Mouse (Mus musculus): ENCODE measurements at regions not wholly inside any gene's neighbourhood (a gene's known extent, or its start where the extent isn't known, plus 50 kb on each side); places are given as distances from the start of the nearest gene placed in this dataset.

GRCm38 (mm10) chr13:111981103-111981502 is 172.3 kb upstream of the Map3k1 start:
- Histone ChIP-seq H3K9me3 (ENCODE audit: control insufficient read depth, low read length) (no peaks in the 10 kb centered on the region), H3K36me3 (ENCODE audit: control insufficient read depth, insufficient read depth, low read length) (no peaks in the 10 kb centered on the region), H3K4me3 (ENCODE audit: low read depth, low read length) (no peak overlapping the region), H3K27ac (ENCODE audit: low read depth, low read length) (no peak overlapping the region), H3K4me2 (ENCODE audit: low read depth, low read length, severe bottlenecking) (no peak overlapping the region), H3K27me3 (ENCODE audit: control insufficient read depth, insufficient read depth, low read length) (no peaks in the 10 kb centered on the region), H3K9ac (ENCODE audit: low read length) (no peak overlapping the region), H3K4me1 (replicated peaks; ENCODE audit: control insufficient read depth, insufficient read depth, low read length) (peaks cover 13% of the 10 kb centered on the region)
- ATAC-seq (replicated peaks; ENCODE audit: low FRiP score) (no peak), DNase-seq (ENCODE audit: low spot score) (no peak)
- 92% methylated on average over 2 of the region's 2 CpGs for WGBS

DNA sequence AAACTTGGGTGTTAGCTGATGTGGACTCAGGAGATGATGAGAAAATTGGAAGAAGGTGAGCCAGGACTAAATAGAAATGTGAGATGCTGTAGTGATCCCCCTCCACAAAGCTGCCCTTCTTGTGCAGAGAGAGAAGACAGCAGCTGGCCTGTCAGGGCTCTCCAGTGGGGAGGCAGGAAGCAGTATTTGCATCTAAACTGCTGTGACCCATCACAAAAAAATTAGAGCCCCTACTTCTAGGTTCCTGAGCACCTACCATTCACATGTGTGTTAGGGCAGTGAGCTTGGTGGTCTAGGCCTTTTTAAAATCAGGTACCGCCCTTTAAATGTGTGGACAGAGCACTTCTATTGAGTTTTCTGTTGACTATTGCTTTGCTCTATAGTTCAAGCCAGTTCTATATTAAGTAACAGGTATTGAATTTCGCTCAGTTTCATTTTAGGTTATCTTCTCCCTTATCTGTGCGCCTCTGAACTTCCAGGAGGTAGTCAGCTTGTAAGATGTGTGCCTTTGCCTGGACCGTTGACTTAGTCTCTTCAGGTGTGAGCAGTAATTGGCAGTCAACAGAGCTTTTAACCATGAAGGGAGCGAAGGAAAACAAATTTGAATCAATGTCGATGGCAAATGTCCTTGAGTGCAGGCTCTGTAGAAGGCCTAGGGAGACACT is 174.1 kb upstream of the Map3k1 start:
- H3K27me3 ChIP-seq (ENCODE audit: control insufficient read depth, insufficient read depth, low read length) = no peaks in the 10 kb centered on the region
- H3K9ac ChIP-seq (ENCODE audit: low read length) = no peak overlapping the region
- no peak overlapping the region for H3K4me3 ChIP-seq (ENCODE audit: low read depth, low read length)
- H3K4me1 ChIP-seq (replicated peaks; ENCODE audit: control insufficient read depth, insufficient read depth, low read length) = peaks cover 13% of the 10 kb centered on the region
- no peak overlapping the region for H3K4me2 ChIP-seq (ENCODE audit: low read depth, low read length, severe bottlenecking)
- ATAC-seq (replicated peaks; ENCODE audit: low FRiP score) (no peak), DNase-seq (ENCODE audit: low spot score) (no peak)
- 91% methylated on average over 6 of the region's 6 CpGs for WGBS
- no peaks in the 10 kb centered on the region for H3K9me3 ChIP-seq (ENCODE audit: control insufficient read depth, low read length)
- H3K36me3 ChIP-seq (ENCODE audit: control insufficient read depth, insufficient read depth, low read length) = no peaks in the 10 kb centered on the region
- H3K27ac ChIP-seq (ENCODE audit: low read depth, low read length) = no peak overlapping the region

DNA sequence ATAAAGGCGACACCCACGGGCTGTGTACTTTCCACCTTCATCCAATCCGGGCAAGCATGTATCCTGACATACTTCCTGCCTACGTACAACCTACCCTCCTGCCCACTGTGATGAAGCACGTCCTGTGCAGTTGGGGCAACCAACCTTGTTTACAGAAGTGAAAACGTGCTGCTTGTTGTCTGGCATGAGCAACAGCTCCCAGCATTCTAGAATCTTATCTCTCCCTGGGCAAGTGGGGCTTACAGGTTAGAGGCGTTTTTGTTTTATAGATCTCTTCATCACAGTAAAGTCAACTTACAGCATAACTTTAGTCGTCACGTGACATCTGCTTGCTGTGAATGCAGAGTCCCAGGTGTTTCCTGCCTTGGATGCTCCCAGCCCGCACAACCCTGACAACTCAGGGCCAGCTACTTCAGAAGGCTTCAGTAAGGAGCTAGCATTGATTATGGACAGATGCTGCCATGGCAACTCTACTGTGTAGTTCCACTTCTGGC is 175.3 kb upstream of the Map3k1 start:
- Histone ChIP-seq H3K27ac (ENCODE audit: low read depth, low read length) (no peak overlapping the region), H3K9ac (ENCODE audit: low read length) (no peak overlapping the region), H3K36me3 (ENCODE audit: control insufficient read depth, insufficient read depth, low read length) (no peaks in the 10 kb centered on the region), H3K4me2 (ENCODE audit: low read depth, low read length, severe bottlenecking) (no peak overlapping the region), H3K27me3 (ENCODE audit: control insufficient read depth, insufficient read depth, low read length) (no peaks in the 10 kb centered on the region), H3K9me3 (ENCODE audit: control insufficient read depth, low read length) (no peaks in the 10 kb centered on the region), H3K4me3 (ENCODE audit: low read depth, low read length) (no peak overlapping the region), H3K4me1 (replicated peaks; ENCODE audit: control insufficient read depth, insufficient read depth, low read length) (peaks cover 8% of the 10 kb centered on the region)
- ATAC-seq (replicated peaks; ENCODE audit: low FRiP score) = no peak
- WGBS = 81% methylated on average over 10 of the region's 10 CpGs
- DNase-seq (ENCODE audit: low spot score) = no peak

- no peak overlapping the region for H3K4me2 ChIP-seq (ENCODE audit: low read depth, low read length, severe bottlenecking)
- H3K4me1 ChIP-seq (replicated peaks; ENCODE audit: control insufficient read depth, insufficient read depth, low read length) = no peaks in the 10 kb centered on the region
- no peak overlapping the region for H3K9ac ChIP-seq (ENCODE audit: low read length)
- H3K4me3 ChIP-seq (ENCODE audit: low read depth, low read length) = no peak overlapping the region
- 88% methylated on average over 5 of the region's 5 CpGs for WGBS
- ATAC-seq (replicated peaks; ENCODE audit: low FRiP score) (no peak), DNase-seq (ENCODE audit: low spot score) (no peak)
- H3K27me3 ChIP-seq (ENCODE audit: control insufficient read depth, insufficient read depth, low read length) = no peaks in the 10 kb centered on the region
- H3K27ac ChIP-seq (ENCODE audit: low read depth, low read length) = no peak overlapping the region
- H3K9me3 ChIP-seq (ENCODE audit: control insufficient read depth, low read length) = no peaks in the 10 kb centered on the region
- no peaks in the 10 kb centered on the region for H3K36me3 ChIP-seq (ENCODE audit: control insufficient read depth, insufficient read depth, low read length)
Measured at GRCm38 (mm10) chr13:111985406-111985805, 176.6 kb upstream of the Map3k1 start.

GRCm38 (mm10) chr13:111986681-111987080 is 177.9 kb upstream of the Map3k1 start:
- no peak for DNase-seq (ENCODE audit: low spot score)
- no peaks in the 10 kb centered on the region for H3K36me3 ChIP-seq (ENCODE audit: control insufficient read depth, insufficient read depth, low read length)
- H3K9me3 ChIP-seq (ENCODE audit: control insufficient read depth, low read length) = no peaks in the 10 kb centered on the region
- no peak overlapping the region for H3K4me3 ChIP-seq (ENCODE audit: low read depth, low read length)
- no peaks in the 10 kb centered on the region; the same call in 1 of the 2 replicates for H3K4me1 ChIP-seq (replicated peaks; ENCODE audit: control insufficient read depth, insufficient read depth, low read length)
- H3K9ac ChIP-seq (ENCODE audit: low read length) = no peak overlapping the region
- no peak for ATAC-seq (replicated peaks; ENCODE audit: low FRiP score)
- no peaks in the 10 kb centered on the region for H3K27me3 ChIP-seq (ENCODE audit: control insufficient read depth, insufficient read depth, low read length)
- 90% methylated on average over 15 of the region's 15 CpGs for WGBS
- no peak overlapping the region for H3K4me2 ChIP-seq (ENCODE audit: low read depth, low read length, severe bottlenecking)
- H3K27ac ChIP-seq (ENCODE audit: low read depth, low read length) = no peak overlapping the region

- no peaks in the 10 kb centered on the region for H3K36me3 ChIP-seq (ENCODE audit: control insufficient read depth, insufficient read depth, low read length)
- no peaks in the 10 kb centered on the region for H3K27me3 ChIP-seq (ENCODE audit: control insufficient read depth, insufficient read depth, low read length)
- H3K9me3 ChIP-seq (ENCODE audit: control insufficient read depth, low read length) = no peaks in the 10 kb centered on the region
- H3K4me2 ChIP-seq (ENCODE audit: low read depth, low read length, severe bottlenecking) = no peak overlapping the region
- no peak overlapping the region for H3K4me3 ChIP-seq (ENCODE audit: low read depth, low read length)
- ATAC-seq (replicated peaks; ENCODE audit: low FRiP score) = no peak
- no peaks in the 10 kb centered on the region; the same call in 1 of the 2 replicates for H3K4me1 ChIP-seq (replicated peaks; ENCODE audit: control insufficient read depth, insufficient read depth, low read length)
- 93% methylated on average over 3 of the region's 3 CpGs for WGBS
- no peak for DNase-seq (ENCODE audit: low spot score)
- no peak overlapping the region for H3K9ac ChIP-seq (ENCODE audit: low read length)
- no peak overlapping the region for H3K27ac ChIP-seq (ENCODE audit: low read depth, low read length)
Measured at GRCm38 (mm10) chr13:111987420-111987819, 178.6 kb upstream of the Map3k1 start.

DNA sequence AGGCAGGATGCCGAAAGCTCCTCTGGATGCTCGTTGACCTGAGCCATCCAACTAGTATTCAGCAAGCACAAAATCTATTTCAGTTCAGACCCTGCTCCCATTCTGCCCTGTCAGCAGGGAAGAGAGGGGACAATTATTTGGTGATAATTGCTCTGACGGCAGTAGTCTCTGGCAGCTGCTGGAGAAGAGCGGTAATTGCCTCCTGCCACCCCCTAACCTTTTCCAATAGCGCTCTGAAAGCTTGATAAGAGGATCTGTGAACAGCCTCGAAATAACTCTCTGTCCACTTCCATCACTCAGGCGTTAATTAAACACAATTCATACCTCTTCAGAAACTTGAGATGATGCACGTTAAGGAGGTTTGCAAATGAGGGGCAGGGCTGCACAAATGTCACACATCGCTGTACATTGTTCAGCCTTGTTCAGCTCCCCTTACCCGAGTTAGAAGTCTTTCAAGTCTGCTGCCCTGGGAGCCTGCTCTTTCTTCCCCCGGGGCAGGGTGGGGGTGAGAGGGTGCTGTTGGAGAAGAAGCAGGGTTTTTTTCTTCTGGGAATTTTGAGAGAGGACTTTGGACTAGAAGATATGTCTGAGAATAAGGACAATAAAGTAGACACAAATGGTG is 182.2 kb upstream of the Map3k1 start:
- Histone ChIP-seq H3K9me3 (ENCODE audit: control insufficient read depth, low read length) (no peaks in the 10 kb centered on the region), H3K36me3 (ENCODE audit: control insufficient read depth, insufficient read depth, low read length) (no peaks in the 10 kb centered on the region), H3K9ac (ENCODE audit: low read length) (no peak overlapping the region; the same call in 1 of the 2 replicates), H3K4me2 (ENCODE audit: low read depth, low read length, severe bottlenecking) (peak overlapping the region; percentile 9; the same call in 1 of the 2 replicates), H3K4me3 (ENCODE audit: low read depth, low read length) (no peak overlapping the region), H3K27me3 (ENCODE audit: control insufficient read depth, insufficient read depth, low read length) (no peaks in the 10 kb centered on the region), H3K27ac (ENCODE audit: low read depth, low read length) (peak overlapping the region; percentile 75), H3K4me1 (replicated peaks; ENCODE audit: control insufficient read depth, insufficient read depth, low read length) (no peaks in the 10 kb centered on the region; the same call in 1 of the 2 replicates)
- DNase-seq (ENCODE audit: low spot score) (peak; percentile 61), ATAC-seq (replicated peaks; ENCODE audit: low FRiP score) (peak; percentile 87)
- WGBS = 12% methylated on average over 11 of the region's 11 CpGs

GRCm38 (mm10) chr13:111992075-111992847 is 183.5 kb upstream of the Map3k1 start:
- H3K4me1 ChIP-seq (replicated peaks; ENCODE audit: control insufficient read depth, insufficient read depth, low read length) = peaks cover 2% of the 10 kb centered on the region; the same call in 1 of the 2 replicates
- H3K9me3 ChIP-seq (ENCODE audit: control insufficient read depth, low read length) = no peaks in the 10 kb centered on the region
- ATAC-seq (replicated peaks; ENCODE audit: low FRiP score) = no peak
- WGBS = 74% methylated on average over 9 of the region's 9 CpGs
- DNase-seq (ENCODE audit: low spot score) = no peak
- no peak overlapping the region for H3K4me3 ChIP-seq (ENCODE audit: low read depth, low read length)
- H3K9ac ChIP-seq (ENCODE audit: low read length) = no peak overlapping the region
- no peaks in the 10 kb centered on the region for H3K27me3 ChIP-seq (ENCODE audit: control insufficient read depth, insufficient read depth, low read length)
- H3K4me2 ChIP-seq (ENCODE audit: low read depth, low read length, severe bottlenecking) = no peak overlapping the region
- no peaks in the 10 kb centered on the region for H3K36me3 ChIP-seq (ENCODE audit: control insufficient read depth, insufficient read depth, low read length)
- no peak overlapping the region for H3K27ac ChIP-seq (ENCODE audit: low read depth, low read length)
